Mouse (Mus musculus) adrenal gland, postnatal 14 days (tissue): Measurements from ENCODE around the gene Pdgfc. TPM values are rescaled to one million over a fixed set of nuclear protein-coding genes. Genes with fewer than 3 reads are reported as not detected.

Source experiments
- total RNA-seq: library from RNA; stranded (reverse); gene quantifications from 2 replicates; pipeline ENCODE4 v1.2.3, GENCODE M21; 2021

Pdgfc gene
- total RNA-seq, 1 experiment from 2014 or later: 9.1 TPM

Other genes with a start within 250 kb of the Pdgfc start
- gene Gria2, start 233.6 kb upstream of the Pdgfc start, total RNA-seq: 11.9 and 15.8 TPM in 2 replicates
- 8.1 and 9.9 TPM in 2 replicates for gene Glrb, start 122.8 kb upstream of the Pdgfc start, total RNA-seq